Mouse (Mus musculus) spleen, adult 2 months (tissue): Measurements from ENCODE around the gene Ifngr1. TPM values are rescaled to one million over a fixed set of nuclear protein-coding genes. Genes with fewer than 3 reads are reported as not detected.

ENCODE experiments used
- DNase-seq, 2 experiments: peaks; one replicate each; pipeline versions ENCODE4 v3.0.0 to v3.0.0-alpha.2; 2012 to 2021; ENCODE audit warnings: low spot score in 2 of 2, low read depth in 1 of 2
- H3K27ac ChIP-seq: fragments of 200-500 bp; 2 replicates; pipeline ENCODE4 v1.5.1; 2012; ENCODE audit warnings: low read length, inconsistent platforms; ENCODE audit not compliant: insufficient read depth
- H3K27me3 ChIP-seq: fragments of 200-500 bp; 2 replicates; pipeline ENCODE4 v1.6.1; 2012; ENCODE audit warnings: mild to moderate bottlenecking, moderate library complexity, low read length, inconsistent platforms; ENCODE audit not compliant: control insufficient read depth, insufficient read depth
- H3K36me3 ChIP-seq: fragments of 200-500 bp; 2 replicates; pipeline ENCODE4 v1.6.1; 2012; ENCODE audit warnings: mild to moderate bottlenecking, low read length, inconsistent platforms; ENCODE audit not compliant: control insufficient read depth, insufficient read depth
- H3K4me1 ChIP-seq: fragments of 200-500 bp; 2 replicates; pipeline ENCODE4 v1.6.1; 2011; ENCODE audit warnings: inconsistent platforms; ENCODE audit not compliant: control insufficient read depth, insufficient read depth, insufficient read length
- H3K4me3 ChIP-seq: fragments of 200-500 bp; 2 replicates; pipeline ENCODE4 v1.5.1; 2011; ENCODE audit warnings: mild to moderate bottlenecking, inconsistent platforms; ENCODE audit not compliant: insufficient read depth, insufficient read length; ENCODE audit errors: extremely low read depth
- CTCF ChIP-seq: fragments of 200-500 bp; IDR thresholded peaks from 2 replicates; pipeline ENCODE4 v1.5.1; 2011; ENCODE audit warnings: mild to moderate bottlenecking, inconsistent platforms; ENCODE audit not compliant: insufficient read depth, insufficient read length, insufficient replicate concordance; ENCODE audit errors: extremely low read depth
- POLR2A ChIP-seq: fragments of 200-500 bp; IDR thresholded peaks from 2 replicates; pipeline ENCODE4 v1.6.1; 2011; ENCODE audit warnings: low read depth, low read length, inconsistent platforms
- WGBS: fragments of 180-500 bp; shearing (Covaris S2); methylation state at CpG from one replicate; pipeline ENCODE4 v1.1.7; 2018; 5-methylcytosine and 5-hydroxymethylcytosine counted together
- polyA plus RNA-seq: library from polyadenylated mRNA; depleted of rRNA; stranded (reverse); fragments of >200 nt; gene quantifications from 2 replicates; pipeline ENCODE4 v1.2.3, GENCODE M21; 2012

Ifngr1 gene
- polyA plus RNA-seq, 1 experiment: 40.4 TPM

GRCm38 (mm10) chr10:19584846-19585245 is 6.9 kb upstream of the Ifngr1 start:
- Histone ChIP-seq H3K4me1 (peaks cover 24% of the 10 kb centered on the region), H3K27me3 (no peaks in the 10 kb centered on the region), H3K36me3 (no peaks in the 10 kb centered on the region), H3K27ac (no peak overlapping the region), H3K4me3 (no peak overlapping the region)
- TF ChIP-seq CTCF: no peak
- TF ChIP-seq POLR2A: no peak
- 67% methylated on average over 1 of the region's 1 CpGs for WGBS
- DNase-seq: no peak

DNA sequence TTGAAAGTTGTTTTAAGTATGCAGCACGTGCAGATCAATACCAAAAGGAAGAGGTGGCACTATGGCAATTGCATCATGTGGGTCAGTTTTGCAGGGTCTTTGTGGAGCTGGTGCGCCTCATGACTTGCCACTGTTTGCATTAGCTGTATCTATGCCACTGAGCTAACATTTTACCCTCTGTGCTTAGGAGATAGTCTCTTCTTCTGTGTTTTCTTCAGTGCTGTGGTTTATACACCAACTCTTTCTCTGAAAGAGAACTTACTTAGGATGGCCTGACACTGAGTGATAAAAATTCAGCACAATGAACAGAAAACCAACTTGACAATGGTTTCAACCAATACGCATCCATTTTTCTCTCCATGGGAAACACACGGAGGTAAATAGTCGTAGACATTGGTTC is 5.9 kb upstream of the Ifngr1 start:
- Histone ChIP-seq H3K4me3 (no peak overlapping the region), H3K27me3 (no peaks in the 10 kb centered on the region), H3K27ac (no peak overlapping the region), H3K4me1 (peaks cover 24% of the 10 kb centered on the region), H3K36me3 (no peaks in the 10 kb centered on the region)
- no peak for DNase-seq
- TF ChIP-seq POLR2A: no peak
- WGBS: 82% methylated on average over 5 of the region's 5 CpGs

GRCm38 (mm10) chr10:19587281-19587680 is 4.5 kb upstream of the Ifngr1 start:
- H3K4me1 ChIP-seq: peaks cover 24% of the 10 kb centered on the region
- no peaks in the 10 kb centered on the region for H3K36me3 ChIP-seq
- no peaks in the 10 kb centered on the region for H3K27me3 ChIP-seq
- H3K4me3 ChIP-seq: no peak overlapping the region
- no peak for DNase-seq
- 23% methylated on average over 3 of the region's 3 CpGs for WGBS
- TF ChIP-seq CTCF: no peak
- TF ChIP-seq POLR2A: no peak
- H3K27ac ChIP-seq: 0 out of 2 replicates have a peak overlapping the region, but pooled peaks have one; percentile 61

DNA sequence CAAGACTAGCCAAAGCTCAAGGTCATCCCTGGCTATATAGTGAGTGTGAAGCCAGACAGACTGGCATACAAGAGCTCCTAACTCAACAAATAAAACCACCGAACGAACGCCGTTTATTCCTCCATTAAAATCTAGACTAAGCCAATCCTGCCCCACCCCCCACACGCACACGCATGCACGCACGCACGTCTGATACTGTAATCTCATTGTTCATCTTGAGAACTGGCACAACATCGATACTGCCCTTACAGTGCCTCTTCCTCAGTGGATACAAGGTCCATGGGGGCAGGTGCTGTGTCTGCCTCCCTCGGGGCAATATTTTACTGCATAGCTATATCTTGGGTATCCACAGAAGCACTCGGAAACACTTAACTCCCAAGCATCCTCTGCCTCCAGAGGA is 2.1 kb upstream of the Ifngr1 start:
- no peaks in the 10 kb centered on the region for H3K27me3 ChIP-seq
- H3K36me3 ChIP-seq: no peaks in the 10 kb centered on the region
- peaks cover 14% of the 10 kb centered on the region for H3K4me1 ChIP-seq
- H3K27ac ChIP-seq: no peak overlapping the region
- 88% methylated on average over 12 of the region's 12 CpGs for WGBS
- no peak for DNase-seq
- TF ChIP-seq CTCF (no peak), POLR2A (no peak)
- no peak overlapping the region for H3K4me3 ChIP-seq

DNA sequence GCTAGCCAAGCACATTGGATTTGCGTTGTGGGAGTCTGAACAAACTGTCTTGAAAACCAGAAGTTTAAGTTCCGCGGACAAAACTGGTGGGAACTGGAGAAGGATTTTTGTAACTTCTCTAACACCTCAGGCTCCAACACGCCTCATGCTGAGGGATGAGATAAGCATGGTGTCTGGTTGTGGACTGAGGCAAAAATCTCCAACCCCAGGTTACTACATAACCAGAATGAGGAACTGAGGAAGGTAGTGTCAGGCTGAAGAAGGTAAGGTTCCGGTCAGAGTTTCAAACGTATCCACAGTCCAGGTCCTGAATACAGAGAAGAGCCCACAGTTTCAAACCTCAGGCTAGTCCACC is 486 bp upstream of the Ifngr1 start:
- Histone ChIP-seq H3K27me3 (no peaks in the 10 kb centered on the region), H3K27ac (peak overlapping the region; percentile 89), H3K4me3 (peak overlapping the region; percentile 92), H3K36me3 (no peaks in the 10 kb centered on the region), H3K4me1 (peaks cover 15% of the 10 kb centered on the region)
- no peak for DNase-seq
- WGBS: 8% methylated on average over 6 of the region's 6 CpGs
- no peak for TF ChIP-seq CTCF
- no peak for TF ChIP-seq POLR2A

DNA sequence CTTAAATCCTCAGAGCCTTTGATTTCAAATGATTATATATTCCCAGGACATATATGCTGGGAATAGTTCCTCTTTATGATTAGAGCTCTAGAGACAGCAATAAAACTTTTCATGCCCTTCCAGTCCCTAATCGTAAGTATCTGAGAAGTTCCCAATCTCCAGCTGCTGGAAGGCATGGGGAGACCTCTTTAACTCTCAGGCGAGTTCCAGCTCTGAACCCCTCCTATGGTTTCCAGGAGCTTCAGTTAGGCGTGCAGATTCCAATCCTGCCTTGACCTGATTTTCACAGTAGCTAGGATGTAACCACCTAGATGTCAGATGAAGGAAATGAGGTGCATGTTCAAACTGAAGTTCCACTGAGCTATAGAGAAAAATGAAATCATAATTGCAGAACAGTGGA is 807 bp downstream of the Ifngr1 start:
- H3K36me3 ChIP-seq: no peaks in the 10 kb centered on the region
- H3K4me1 ChIP-seq: peaks cover 17% of the 10 kb centered on the region
- 2% methylated on average over 3 of the region's 3 CpGs for WGBS
- H3K27me3 ChIP-seq: no peaks in the 10 kb centered on the region
- peak overlapping the region; percentile 92 for H3K4me3 ChIP-seq
- TF ChIP-seq POLR2A (no peak), CTCF (no peak)
- no peak for DNase-seq
- H3K27ac ChIP-seq: peak overlapping the region; percentile 99; the same call in 1 of the 2 replicates

GRCm38 (mm10) chr10:19593296-19593695 is 1.5 kb downstream of the Ifngr1 start:
- Histone ChIP-seq H3K4me1 (peaks cover 13% of the 10 kb centered on the region), H3K27ac (peak overlapping the region; percentile 60), H3K36me3 (peaks cover under 1% of the 10 kb centered on the region; the same call in 1 of the 2 replicates), H3K27me3 (no peaks in the 10 kb centered on the region), H3K4me3 (peak overlapping the region; percentile 31)
- TF ChIP-seq CTCF (no peak), POLR2A (no peak)
- 46% methylated on average over 3 of the region's 3 CpGs for WGBS
- no peak for DNase-seq
